Mouse (Mus musculus): Measurements from ENCODE around the gene Olfr1339.

Olfr1339 gene

DNA sequence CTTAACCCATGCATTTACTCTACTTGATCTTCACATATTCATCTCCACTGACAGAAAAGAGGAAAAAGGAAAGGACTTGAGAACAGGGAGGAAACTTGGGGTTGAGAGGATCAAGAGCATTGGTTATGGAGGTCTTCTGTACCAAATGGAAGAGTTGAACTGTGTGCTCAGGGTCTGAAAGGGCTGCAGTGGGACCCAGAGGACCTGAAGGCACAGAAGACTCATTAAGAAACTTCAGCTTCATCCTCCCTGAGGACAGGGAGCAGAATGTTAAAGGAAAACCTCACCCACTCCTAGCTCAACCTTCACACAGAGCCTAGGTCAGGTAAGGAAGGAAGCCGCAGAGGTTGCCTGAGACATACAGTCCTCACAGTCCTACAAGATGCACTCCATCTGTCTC lies at the start of gene Olfr1339:
Gene Olfr1339 (plus strand): TSS at position 301 of the 400 bp plus-strand sequence.
- no peak for DNase-seq

DNA sequence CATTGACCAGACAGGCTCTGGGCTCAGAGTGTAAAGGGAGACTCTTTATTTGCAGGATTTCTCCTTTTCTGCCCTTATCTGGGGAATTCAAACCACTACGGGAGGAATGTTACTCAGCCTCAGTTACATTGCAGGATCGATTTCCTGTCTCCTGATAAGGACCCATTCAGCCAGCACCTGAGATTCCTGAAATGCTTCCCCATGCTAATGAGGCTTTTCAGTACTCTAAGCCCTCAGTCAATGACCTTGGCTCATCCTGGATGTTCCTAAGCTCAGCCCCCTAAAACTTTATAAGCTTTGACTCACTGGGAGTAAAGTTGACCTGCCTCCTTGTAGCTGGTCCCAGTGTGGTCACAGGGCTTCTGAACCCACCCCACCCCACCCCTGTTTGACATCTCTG lies 44.9 kb upstream of the Olfr1339 start:
- DNase-seq, result no peak

DNA sequence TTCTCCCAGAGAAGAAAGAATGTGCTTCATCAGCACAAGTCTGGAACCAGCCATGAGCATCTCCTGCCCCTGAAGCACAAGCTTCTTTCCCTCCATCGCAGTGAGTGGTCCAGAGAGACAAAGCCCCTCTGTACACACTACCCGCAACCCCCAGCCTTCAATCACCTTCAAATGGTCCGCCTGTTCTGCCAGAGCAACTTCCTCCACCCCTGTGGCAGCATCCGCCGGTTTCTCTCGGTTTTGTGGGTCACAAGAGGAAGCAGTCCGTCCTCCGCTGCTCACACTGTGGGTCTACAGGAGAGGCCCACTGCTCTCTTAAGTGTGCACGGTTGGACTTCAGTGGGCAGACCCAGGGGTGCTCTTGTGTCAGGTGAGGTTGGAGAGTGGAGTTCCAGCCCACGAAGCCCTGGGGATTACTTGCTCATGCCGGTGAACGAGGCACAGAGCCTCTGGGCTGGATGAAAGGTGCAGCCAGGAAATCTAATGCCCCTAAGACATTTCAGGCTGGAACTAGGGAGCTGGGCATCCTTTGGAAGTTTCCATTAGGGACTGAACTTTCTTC lies 39.5 kb upstream of the Olfr1339 start, which contains the start of gene Olfr1342:
Gene Olfr1342 (minus strand): TSS at position 345 of the 562 bp plus-strand sequence.
- DNase-seq, result no peak

DNA sequence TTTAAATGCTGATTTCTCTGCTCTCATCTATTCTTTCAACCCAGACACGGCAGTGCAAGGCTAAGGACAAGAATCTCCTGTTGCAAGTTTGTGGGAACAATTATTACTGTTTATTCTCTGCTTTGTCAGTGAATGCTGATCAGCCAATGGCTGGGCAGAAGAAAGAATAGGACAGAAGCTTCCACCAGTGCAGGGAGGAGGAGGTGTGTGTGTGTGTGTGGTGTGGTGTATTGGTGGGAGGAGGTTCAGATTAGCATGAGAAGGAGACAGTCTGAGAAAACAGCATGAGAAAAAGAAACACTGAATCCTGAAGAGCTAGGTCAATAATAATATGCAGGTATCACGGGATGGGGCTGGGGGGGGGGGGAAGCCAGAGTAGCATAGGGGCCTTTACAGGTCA lies 38.2 kb upstream of the Olfr1339 start:
- no peak for DNase-seq

DNA sequence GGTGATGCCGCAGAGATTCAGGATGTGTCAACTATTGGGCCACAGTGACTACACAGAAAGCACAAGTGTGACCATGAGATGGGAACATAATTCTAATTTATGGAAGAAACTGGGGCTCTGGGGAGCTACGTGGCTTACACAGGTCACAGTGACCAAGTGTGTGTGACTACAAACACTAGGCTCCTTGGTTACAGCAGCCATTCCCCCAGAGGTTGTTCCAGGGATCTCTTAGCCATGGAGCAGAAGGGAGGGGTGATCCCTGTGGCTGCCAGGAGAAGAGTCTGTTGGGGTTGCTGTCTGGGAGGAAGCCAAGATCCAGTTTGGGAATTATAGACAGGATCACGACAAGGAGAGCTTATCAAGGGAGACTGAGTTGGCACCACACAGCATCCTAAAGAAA lies 28.8 kb upstream of the Olfr1339 start, which contains the start of gene Olfr1341:
Gene Olfr1341 (plus strand): TSS at position 301 of the 400 bp plus-strand sequence.
- no peak for DNase-seq

DNA sequence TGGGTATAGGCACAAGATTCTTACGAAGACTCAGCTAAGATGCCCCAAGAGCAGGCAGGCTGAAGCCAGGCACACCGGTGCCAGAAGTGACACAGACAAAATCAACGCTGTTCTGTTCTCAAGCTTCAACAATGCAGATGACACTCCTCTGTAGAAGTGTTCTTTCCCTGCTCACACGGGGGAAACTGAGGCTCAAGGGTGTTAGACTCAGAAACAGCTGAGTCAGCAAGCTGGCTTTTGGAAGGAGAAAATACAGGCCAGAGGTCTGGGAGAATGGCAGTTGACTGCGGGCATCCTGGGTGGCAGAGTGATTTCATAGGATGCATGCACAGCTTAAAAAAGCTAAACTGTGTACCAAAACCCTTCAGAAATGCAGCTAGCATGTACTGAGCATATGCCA lies 23.9 kb upstream of the Olfr1339 start:
- no peak for DNase-seq

DNA sequence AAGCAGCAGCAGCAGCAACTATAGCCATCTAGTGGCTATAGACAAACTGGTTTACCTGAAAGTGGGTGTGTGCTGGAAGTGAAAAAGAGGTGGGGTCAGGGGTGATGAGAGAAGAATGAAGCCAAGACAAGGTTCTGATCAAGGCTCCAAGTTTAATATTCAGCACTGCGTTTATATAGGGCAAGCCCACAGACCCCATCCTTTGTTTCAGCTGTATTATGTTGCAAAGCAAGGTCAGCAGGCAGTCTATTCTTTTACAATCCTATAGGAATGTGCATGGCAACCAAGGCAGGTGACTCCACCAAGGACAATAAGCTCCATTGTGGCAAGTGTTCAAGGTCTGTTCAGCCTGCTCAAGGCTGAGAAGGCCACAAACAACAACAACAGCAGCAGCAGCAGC lies 20.3 kb upstream of the Olfr1339 start:
- no peak for DNase-seq

DNA sequence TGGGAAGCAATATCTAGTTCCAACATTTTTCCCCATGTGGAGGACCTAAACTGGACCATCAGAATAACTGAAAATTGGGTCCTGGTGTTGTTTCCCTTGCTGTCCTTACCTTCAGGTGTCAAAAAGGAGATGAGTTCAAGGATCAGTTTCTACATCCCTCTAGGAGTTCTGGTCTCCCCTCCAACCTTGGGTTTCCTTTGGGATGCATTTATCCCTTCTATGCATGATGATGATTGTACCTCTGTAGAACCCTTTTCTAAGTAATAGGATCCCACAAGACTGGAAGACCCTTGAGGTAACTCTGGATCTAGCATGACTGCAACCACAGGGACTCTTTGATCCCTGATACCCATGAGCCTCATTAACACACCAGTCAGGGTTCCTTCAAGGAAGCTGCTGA lies 12.1 kb upstream of the Olfr1339 start, which contains the start of gene Olfr1340:
Gene Olfr1340 (plus strand): TSS at position 301 of the 400 bp plus-strand sequence.
- no peak for DNase-seq

DNA sequence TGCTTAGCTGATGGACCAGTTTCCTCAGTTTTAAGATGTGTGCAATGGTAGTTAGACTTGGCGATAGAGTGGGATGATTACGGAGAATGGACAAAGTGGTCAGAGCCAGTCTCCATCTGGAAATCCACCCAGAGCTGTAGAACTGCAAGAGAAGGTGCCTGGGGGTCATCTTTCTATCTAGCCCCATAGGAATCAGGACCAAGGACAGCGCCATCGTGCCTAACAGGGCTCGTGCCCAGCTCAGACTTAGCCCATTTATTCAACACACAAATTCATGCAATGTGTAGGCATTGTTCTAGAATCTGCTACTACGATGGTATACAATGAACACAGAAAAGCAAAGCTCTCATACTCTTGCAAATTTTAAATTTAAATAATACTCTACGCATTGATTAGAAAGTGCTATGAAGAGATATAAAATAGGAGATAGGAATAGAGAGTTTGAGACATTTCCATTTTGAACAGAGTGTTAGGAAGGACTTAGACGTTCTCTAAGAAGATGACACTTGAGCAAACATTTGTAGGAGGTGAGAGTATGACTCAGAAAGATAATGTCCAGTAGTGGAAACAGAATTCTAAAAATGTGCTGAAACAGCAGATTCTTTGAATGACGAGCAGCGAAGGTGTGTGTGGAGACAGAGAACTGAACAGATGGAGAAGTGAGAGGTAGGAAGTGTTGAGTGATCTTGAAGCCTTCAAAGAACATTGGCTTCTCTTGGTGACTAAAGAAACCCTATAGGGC lies 10.1 kb upstream of the Olfr1339 start:
- no peak for DNase-seq

DNA sequence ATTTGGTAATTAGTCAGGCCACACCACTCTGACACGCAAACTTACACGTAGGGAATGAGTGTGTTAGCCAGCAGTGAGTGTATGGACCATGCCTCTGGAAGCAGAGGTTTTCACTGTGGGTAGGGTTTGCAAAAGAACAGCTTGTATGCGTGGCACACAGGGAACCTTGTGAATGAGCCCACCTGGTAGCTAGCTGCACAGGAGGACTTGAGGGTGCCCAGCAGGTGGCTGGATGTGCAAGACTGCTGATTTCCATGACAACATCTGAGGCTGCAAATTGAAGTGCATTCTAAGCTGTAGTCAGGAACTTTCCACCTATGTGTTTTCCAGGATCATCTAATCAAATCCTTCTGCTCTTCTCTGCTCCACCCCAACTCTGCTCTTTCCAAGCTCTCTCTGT lies 7.6 kb downstream of the Olfr1339 start:
- no peak for DNase-seq

DNA sequence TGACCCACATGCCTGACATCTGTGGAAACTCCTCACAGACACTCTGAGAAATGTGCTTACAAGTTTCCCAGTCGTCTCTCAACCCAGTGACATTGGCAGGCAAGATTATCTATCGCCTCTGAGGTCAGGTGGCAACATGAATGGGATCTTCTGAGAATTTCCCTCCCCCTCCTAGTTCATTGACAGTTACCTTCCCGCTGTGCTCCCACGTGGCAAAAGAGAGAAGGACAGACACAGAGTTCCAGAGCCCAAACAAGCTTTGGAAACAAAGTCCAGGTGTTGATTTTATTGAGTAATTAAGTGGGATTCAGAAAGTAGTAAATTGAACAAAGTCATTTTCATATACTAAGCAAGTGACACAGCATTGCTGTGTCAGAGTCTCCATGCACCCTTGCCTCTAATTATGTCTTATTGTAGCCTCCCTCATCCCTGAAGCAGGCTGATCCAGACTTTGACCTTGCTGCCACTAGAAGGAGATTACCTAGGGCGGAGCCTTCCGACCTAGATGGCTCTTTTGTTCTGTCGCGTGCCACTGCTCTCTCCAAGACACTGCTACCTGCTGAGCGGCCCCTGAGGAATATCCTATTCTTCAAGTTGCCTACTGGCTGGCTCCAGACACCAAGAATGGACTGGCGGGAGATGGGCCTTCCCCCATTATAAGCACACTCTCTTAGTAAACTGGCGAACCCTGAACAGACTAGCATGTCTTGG lies 9.2 kb downstream of the Olfr1339 start:
- no peak for DNase-seq

DNA sequence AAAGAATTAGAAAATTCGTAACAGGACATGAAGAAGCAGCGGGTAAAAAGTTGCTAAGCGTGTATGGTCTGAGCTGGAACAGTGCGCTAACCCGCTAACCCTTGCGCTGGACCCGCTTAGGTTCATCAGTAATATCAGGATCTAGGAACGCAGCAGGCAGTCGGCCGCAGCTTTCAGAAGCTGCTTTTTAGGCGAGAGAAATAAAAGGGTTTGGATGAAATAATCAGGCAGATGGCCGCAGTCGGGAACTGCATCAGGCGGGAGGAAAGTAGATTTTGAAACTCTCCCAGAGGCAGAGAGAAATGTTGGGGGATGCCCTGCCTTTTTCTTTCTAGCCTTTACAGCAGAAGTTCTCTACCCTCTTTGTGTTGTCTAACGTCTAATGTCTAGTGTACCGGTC lies 9.9 kb downstream of the Olfr1339 start:
- no peak for DNase-seq

DNA sequence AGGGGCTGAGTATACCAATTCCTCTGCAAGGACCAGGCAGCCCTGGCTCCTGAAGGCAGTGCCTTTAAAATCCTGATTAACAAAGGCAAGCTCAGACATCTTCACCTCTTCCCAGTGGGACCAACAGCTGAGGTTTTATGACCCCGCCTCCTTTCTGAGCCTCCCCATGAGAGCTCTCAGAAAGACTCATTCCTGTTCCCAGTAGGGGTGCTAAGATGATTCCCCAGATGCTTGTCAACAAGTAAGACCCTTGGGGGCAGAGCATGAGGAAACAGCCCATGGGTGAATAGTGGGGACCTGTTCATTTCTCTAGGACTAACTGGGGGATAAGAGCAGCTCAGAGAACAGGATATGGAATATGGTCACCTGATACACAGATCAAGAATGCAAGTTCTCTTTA lies 26.7 kb downstream of the Olfr1339 start, which contains the start of gene Olfr1338:
Gene Olfr1338 (minus strand): TSS at position 101 of the 400 bp plus-strand sequence.
- DNase-seq, result no peak

DNA sequence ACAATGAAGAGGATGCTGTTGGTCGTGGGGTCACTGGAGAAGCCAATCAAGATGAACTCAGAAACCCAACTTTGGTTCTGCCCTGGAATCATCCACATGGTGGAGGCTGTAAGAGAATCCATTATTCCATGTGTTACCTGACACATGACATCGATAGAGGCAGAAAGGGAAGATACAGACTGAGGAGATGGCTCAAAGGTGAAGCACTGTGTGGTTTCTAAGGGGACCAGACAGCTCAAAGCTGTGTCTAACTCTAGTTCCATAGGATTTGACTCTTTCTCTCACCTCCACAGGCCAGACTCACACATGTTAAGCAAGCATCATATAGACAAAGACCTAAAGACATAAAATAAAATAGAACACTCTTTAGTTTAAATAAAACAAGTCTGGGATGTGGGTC lies 50.5 kb downstream of the Olfr1339 start, which contains the start of gene Olfr1337:
Gene Olfr1337 (minus strand): TSS at position 101 of the 400 bp plus-strand sequence.
- DNase-seq, result no peak
